Mouse (Mus musculus): Measurements from ENCODE around the gene Zfp54.
"Not testable (repeated sequence)": the region's sequence is repeated elsewhere in the genome, so short reads cannot be mapped to it uniquely, and the experiment has no call there.

The Zfp54 gene

GRCm38 (mm10) chr17:21472032-21472652, 49.1 kb downstream of the Zfp54 start:
- TF ChIP-seq POU5F1 (IDR thresholded peaks at IDR 0.05; ENCODE audit: borderline replicate concordance, low read length), result no peak
- no peak for TF ChIP-seq CTCF (conservative IDR thresholded peaks at IDR 0.05; ENCODE audit: low read length)
- TF ChIP-seq NANOG (IDR thresholded peaks at IDR 0.05; ENCODE audit: borderline replicate concordance, low read length), result no peak
- no peaks in the 10 kb centered on the region for H3K27me3 ChIP-seq (ENCODE audit: insufficient read depth, low read length)
- no peaks in the 10 kb centered on the region for H3K36me3 ChIP-seq (ENCODE audit: insufficient read depth, low read length)
- H3K9me3 ChIP-seq (ENCODE audit: low read length), result no peaks in the 10 kb centered on the region
- H3K4me1 ChIP-seq (replicated peaks; ENCODE audit: low read depth, low read length), result peaks cover 23% of the 10 kb centered on the region
- no peak overlapping the region for H3K4me3 ChIP-seq (replicated peaks; ENCODE audit: low read length)

GRCm38 (mm10) chr17:21472653-21473307, 49.8 kb downstream of the Zfp54 start:
- no peak overlapping the region for H3K4me3 ChIP-seq (replicated peaks; ENCODE audit: low read length)
- no peaks in the 10 kb centered on the region for H3K36me3 ChIP-seq (ENCODE audit: insufficient read depth, low read length)
- H3K9me3 ChIP-seq (ENCODE audit: low read length), result no peaks in the 10 kb centered on the region
- TF ChIP-seq NANOG (IDR thresholded peaks at IDR 0.05; ENCODE audit: borderline replicate concordance, low read length), result no peak
- no peak for TF ChIP-seq POU5F1 (IDR thresholded peaks at IDR 0.05; ENCODE audit: borderline replicate concordance, low read length)
- TF ChIP-seq CTCF (conservative IDR thresholded peaks at IDR 0.05; ENCODE audit: low read length), result no peak
- peaks cover 23% of the 10 kb centered on the region for H3K4me1 ChIP-seq (replicated peaks; ENCODE audit: low read depth, low read length)
- H3K27me3 ChIP-seq (ENCODE audit: insufficient read depth, low read length), result no peaks in the 10 kb centered on the region

GRCm38 (mm10) chr17:21473362-21474190, 50.5 kb downstream of the Zfp54 start:
- H3K27me3 ChIP-seq (ENCODE audit: insufficient read depth, low read length), result no peaks in the 10 kb centered on the region
- H3K4me1 ChIP-seq (replicated peaks; ENCODE audit: low read depth, low read length), result peaks cover 27% of the 10 kb centered on the region
- no peak; the same call in 1 of the 2 replicates for TF ChIP-seq CTCF (conservative IDR thresholded peaks at IDR 0.05; ENCODE audit: low read length)
- no peak for TF ChIP-seq NANOG (IDR thresholded peaks at IDR 0.05; ENCODE audit: borderline replicate concordance, low read length)
- no peak for TF ChIP-seq POU5F1 (IDR thresholded peaks at IDR 0.05; ENCODE audit: borderline replicate concordance, low read length)
- no peaks in the 10 kb centered on the region for H3K36me3 ChIP-seq (ENCODE audit: insufficient read depth, low read length)
- H3K4me3 ChIP-seq (replicated peaks; ENCODE audit: low read length), result no peak overlapping the region
- H3K9me3 ChIP-seq (ENCODE audit: low read length), result no peaks in the 10 kb centered on the region

GRCm38 (mm10) chr17:21474729-21475128, 51.7 kb downstream of the Zfp54 start:
- H3K4me1 ChIP-seq (replicated peaks; ENCODE audit: low read depth, low read length), result peaks cover 36% of the 10 kb centered on the region
- not testable (repeated sequence) for H3K4me3 ChIP-seq (replicated peaks; ENCODE audit: low read length); H3K9me3 ChIP-seq (ENCODE audit: low read length); H3K36me3 ChIP-seq (ENCODE audit: insufficient read depth, low read length); H3K27me3 ChIP-seq (ENCODE audit: insufficient read depth, low read length)

GRCm38 (mm10) chr17:21475290-21475689, 52.3 kb downstream of the Zfp54 start:
- H3K36me3 ChIP-seq (ENCODE audit: insufficient read depth, low read length); H3K9me3 ChIP-seq (ENCODE audit: low read length); H3K27me3 ChIP-seq (ENCODE audit: insufficient read depth, low read length); H3K4me3 ChIP-seq (replicated peaks; ENCODE audit: low read length): not testable (repeated sequence)
- peaks cover 36% of the 10 kb centered on the region for H3K4me1 ChIP-seq (replicated peaks; ENCODE audit: low read depth, low read length)

GRCm38 (mm10) chr17:21476351-21476750, 53.3 kb downstream of the Zfp54 start:
- not testable (repeated sequence) for H3K36me3 ChIP-seq (ENCODE audit: insufficient read depth, low read length); H3K4me3 ChIP-seq (replicated peaks; ENCODE audit: low read length); H3K9me3 ChIP-seq (ENCODE audit: low read length); H3K27me3 ChIP-seq (ENCODE audit: insufficient read depth, low read length)
- peaks cover 39% of the 10 kb centered on the region for H3K4me1 ChIP-seq (replicated peaks; ENCODE audit: low read depth, low read length)

- not testable (repeated sequence) for H3K9me3 ChIP-seq (ENCODE audit: low read length); H3K4me3 ChIP-seq (replicated peaks; ENCODE audit: low read length)
Observed at GRCm38 (mm10) chr17:21478103-21478777, 55.2 kb downstream of the Zfp54 start.

More at GRCm38 (mm10) chr17:21478103-21478777, 55.2 kb downstream of the Zfp54 start:
- peaks cover 23% of the 10 kb centered on the region for H3K4me1 ChIP-seq (replicated peaks; ENCODE audit: low read depth, low read length)
- H3K27me3 ChIP-seq (ENCODE audit: insufficient read depth, low read length); H3K36me3 ChIP-seq (ENCODE audit: insufficient read depth, low read length): not testable (repeated sequence)

All from E14TG2a.4 (cell line).